Mouse (Mus musculus): ENCODE data around the gene Wdr63.
"Not testable (repeated sequence)": the region's sequence is repeated elsewhere in the genome, so short reads cannot be mapped to it uniquely, and the experiment has no call there.

Gene Wdr63

GRCm38 (mm10) chr3:146009859-146010645, 97.9 kb downstream of the Wdr63 start:
- no peak for DNase-seq

GRCm38 (mm10) chr3:146007872-146008271, 100.1 kb downstream of the Wdr63 start:
- no peak for DNase-seq

- no peak for DNase-seq
Observed at GRCm38 (mm10) chr3:146004347-146005051, 103.4 kb downstream of the Wdr63 start.

GRCm38 (mm10) chr3:145996539-145996938, 111.4 kb downstream of the Wdr63 start:
- not testable (repeated sequence) for DNase-seq

GRCm38 (mm10) chr3:145995489-145995888, 112.4 kb downstream of the Wdr63 start:
- DNase-seq, result peak in 1 of 2 experiments; percentile 63

GRCm38 (mm10) chr3:145993481-145994201, 114.3 kb downstream of the Wdr63 start:
- no peak for DNase-seq

GRCm38 (mm10) chr3:145992796-145993195, 115.1 kb downstream of the Wdr63 start:
- DNase-seq, result peak; percentile 79 to 88

- DNase-seq, result peak; percentile 46 to 63
Observed at GRCm38 (mm10) chr3:145991976-145992730, 115.8 kb downstream of the Wdr63 start.

GRCm38 (mm10) chr3:145991130-145991529, 116.8 kb downstream of the Wdr63 start:
- DNase-seq, result peak; percentile 46 to 68
